Mouse (Mus musculus): ENCODE measurements around the gene Hspa5. TPM values are rescaled to one million over a fixed set of nuclear protein-coding genes. Genes with fewer than 3 reads are reported as not detected.
"Not testable (repeated sequence)": the region's sequence is repeated elsewhere in the genome, so short reads cannot be mapped to it uniquely, and the experiment has no call there.

Hspa5 gene
- total RNA-seq (2017) = 812 and 949 TPM in 2 replicates

- peak; percentile 95 to 97 for ATAC-seq (replicated peaks in 1 of 2; ENCODE audit: insufficient read depth in 1 of 2, low FRiP score in 2 of 2, low TSS enrichment in 1 of 2, low read depth in 1 of 2, poor library complexity in 2 of 2, severe bottlenecking in 2 of 2)
Observed at GRCm38 (mm10) chr2:34771368-34772226, at the start of gene Hspa5. Gene Hspa5 (plus strand): TSS chr2:34771970.

- ATAC-seq (replicated peaks in 1 of 2; ENCODE audit: insufficient read depth in 1 of 2, low FRiP score in 2 of 2, low TSS enrichment in 1 of 2, low read depth in 1 of 2, poor library complexity in 2 of 2, severe bottlenecking in 2 of 2) = no peak; a peak in 1 of 4 replicates
Observed at GRCm38 (mm10) chr2:34725269-34725668, 46.5 kb upstream of the Hspa5 start.

- ATAC-seq (replicated peaks in 1 of 2; ENCODE audit: insufficient read depth in 1 of 2, low FRiP score in 2 of 2, low TSS enrichment in 1 of 2, low read depth in 1 of 2, poor library complexity in 2 of 2, severe bottlenecking in 2 of 2) = no peak
Observed at GRCm38 (mm10) chr2:34727045-34727728, 44.6 kb upstream of the Hspa5 start.

- ATAC-seq (replicated peaks in 1 of 2; ENCODE audit: insufficient read depth in 1 of 2, low FRiP score in 2 of 2, low TSS enrichment in 1 of 2, low read depth in 1 of 2, poor library complexity in 2 of 2, severe bottlenecking in 2 of 2) = no peak
Observed at GRCm38 (mm10) chr2:34736626-34737025, 35.1 kb upstream of the Hspa5 start.

- no peak for ATAC-seq (replicated peaks in 1 of 2; ENCODE audit: insufficient read depth in 1 of 2, low FRiP score in 2 of 2, low TSS enrichment in 1 of 2, low read depth in 1 of 2, poor library complexity in 2 of 2, severe bottlenecking in 2 of 2)
Observed at GRCm38 (mm10) chr2:34737911-34738310, 33.9 kb upstream of the Hspa5 start.

- no peak for ATAC-seq (replicated peaks in 1 of 2; ENCODE audit: insufficient read depth in 1 of 2, low FRiP score in 2 of 2, low TSS enrichment in 1 of 2, low read depth in 1 of 2, poor library complexity in 2 of 2, severe bottlenecking in 2 of 2)
Observed at GRCm38 (mm10) chr2:34739684-34740391, 31.9 kb upstream of the Hspa5 start.

GRCm38 (mm10) chr2:34741390-34742159 lies 30.2 kb upstream of the Hspa5 start:
- peak; percentile 27 to 47 for ATAC-seq (replicated peaks in 1 of 2; ENCODE audit: insufficient read depth in 1 of 2, low FRiP score in 2 of 2, low TSS enrichment in 1 of 2, low read depth in 1 of 2, poor library complexity in 2 of 2, severe bottlenecking in 2 of 2)

GRCm38 (mm10) chr2:34742675-34743074 lies 29.1 kb upstream of the Hspa5 start:
- no peak for ATAC-seq (replicated peaks in 1 of 2; ENCODE audit: insufficient read depth in 1 of 2, low FRiP score in 2 of 2, low TSS enrichment in 1 of 2, low read depth in 1 of 2, poor library complexity in 2 of 2, severe bottlenecking in 2 of 2)

- ATAC-seq (replicated peaks in 1 of 2; ENCODE audit: insufficient read depth in 1 of 2, low FRiP score in 2 of 2, low TSS enrichment in 1 of 2, low read depth in 1 of 2, poor library complexity in 2 of 2, severe bottlenecking in 2 of 2) = no peak
Observed at GRCm38 (mm10) chr2:34744476-34744875, 27.3 kb upstream of the Hspa5 start.

GRCm38 (mm10) chr2:34745673-34746072 lies 26.1 kb upstream of the Hspa5 start:
- ATAC-seq (replicated peaks in 1 of 2; ENCODE audit: insufficient read depth in 1 of 2, low FRiP score in 2 of 2, low TSS enrichment in 1 of 2, low read depth in 1 of 2, poor library complexity in 2 of 2, severe bottlenecking in 2 of 2) = no peak

- no peak for ATAC-seq (replicated peaks in 1 of 2; ENCODE audit: insufficient read depth in 1 of 2, low FRiP score in 2 of 2, low TSS enrichment in 1 of 2, low read depth in 1 of 2, poor library complexity in 2 of 2, severe bottlenecking in 2 of 2)
Observed at GRCm38 (mm10) chr2:34748479-34748878, 23.3 kb upstream of the Hspa5 start.

GRCm38 (mm10) chr2:34750245-34750644 lies 21.5 kb upstream of the Hspa5 start:
- ATAC-seq (replicated peaks in 1 of 2; ENCODE audit: insufficient read depth in 1 of 2, low FRiP score in 2 of 2, low TSS enrichment in 1 of 2, low read depth in 1 of 2, poor library complexity in 2 of 2, severe bottlenecking in 2 of 2) = no peak

- ATAC-seq (replicated peaks in 1 of 2; ENCODE audit: insufficient read depth in 1 of 2, low FRiP score in 2 of 2, low TSS enrichment in 1 of 2, low read depth in 1 of 2, poor library complexity in 2 of 2, severe bottlenecking in 2 of 2) = peak; percentile 75 to 87
Observed at GRCm38 (mm10) chr2:34753811-34754550, 17.8 kb upstream of the Hspa5 start.

GRCm38 (mm10) chr2:34754551-34755358 lies 17.0 kb upstream of the Hspa5 start, which contains the start of gene Gapvd1:
Gene Gapvd1 (minus strand): TSS chr2:34755232.
- ATAC-seq (replicated peaks in 1 of 2; ENCODE audit: insufficient read depth in 1 of 2, low FRiP score in 2 of 2, low TSS enrichment in 1 of 2, low read depth in 1 of 2, poor library complexity in 2 of 2, severe bottlenecking in 2 of 2) = 0 out of 4 replicates have a peak, but pooled peaks have one; percentile 22 to 35

- ATAC-seq (replicated peaks in 1 of 2; ENCODE audit: insufficient read depth in 1 of 2, low FRiP score in 2 of 2, low TSS enrichment in 1 of 2, low read depth in 1 of 2, poor library complexity in 2 of 2, severe bottlenecking in 2 of 2) = no peak
Observed at GRCm38 (mm10) chr2:34757341-34757740, 14.4 kb upstream of the Hspa5 start.

GRCm38 (mm10) chr2:34761272-34761671 lies 10.5 kb upstream of the Hspa5 start:
- not testable (repeated sequence) for ATAC-seq (replicated peaks in 1 of 2; ENCODE audit: insufficient read depth in 1 of 2, low FRiP score in 2 of 2, low TSS enrichment in 1 of 2, low read depth in 1 of 2, poor library complexity in 2 of 2, severe bottlenecking in 2 of 2)

Data from hematopoietic stem cell, adult 5-6 weeks (primary cell).